Mouse (Mus musculus) natural killer cell, adult 2 months (primary cell): Measurements from ENCODE around the gene Mfap3l.
"Not testable (repeated sequence)": the region's sequence is repeated elsewhere in the genome, so short reads cannot be mapped to it uniquely, and the experiment has no call there.

ENCODE experiments used
- DNase-seq, 2 experiments: peaks; one replicate each; pipeline ENCODE4 v3.0.0; 2022; ENCODE audit warnings: low spot score in 2 of 2

Gene Mfap3l

DNA sequence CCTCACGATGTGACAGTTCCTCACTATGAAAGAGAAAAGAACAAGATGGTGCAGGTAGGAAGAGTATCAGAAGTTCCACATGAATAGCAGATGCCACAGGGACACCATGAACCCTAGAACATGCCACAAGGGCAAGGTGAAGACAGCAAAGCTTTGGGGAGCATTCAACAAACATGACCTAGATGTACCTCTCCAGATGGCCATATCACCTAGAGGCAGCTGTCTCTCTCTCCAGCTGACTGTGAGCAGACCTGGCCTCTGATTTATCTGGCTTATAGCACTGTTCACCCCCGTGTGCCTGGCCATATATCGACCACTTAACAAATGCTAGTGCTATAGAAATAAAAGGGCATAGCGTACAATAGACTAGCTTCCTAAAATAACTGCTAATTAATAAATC lies 17.5 kb downstream of the Mfap3l start:
- DNase-seq = no peak

DNA sequence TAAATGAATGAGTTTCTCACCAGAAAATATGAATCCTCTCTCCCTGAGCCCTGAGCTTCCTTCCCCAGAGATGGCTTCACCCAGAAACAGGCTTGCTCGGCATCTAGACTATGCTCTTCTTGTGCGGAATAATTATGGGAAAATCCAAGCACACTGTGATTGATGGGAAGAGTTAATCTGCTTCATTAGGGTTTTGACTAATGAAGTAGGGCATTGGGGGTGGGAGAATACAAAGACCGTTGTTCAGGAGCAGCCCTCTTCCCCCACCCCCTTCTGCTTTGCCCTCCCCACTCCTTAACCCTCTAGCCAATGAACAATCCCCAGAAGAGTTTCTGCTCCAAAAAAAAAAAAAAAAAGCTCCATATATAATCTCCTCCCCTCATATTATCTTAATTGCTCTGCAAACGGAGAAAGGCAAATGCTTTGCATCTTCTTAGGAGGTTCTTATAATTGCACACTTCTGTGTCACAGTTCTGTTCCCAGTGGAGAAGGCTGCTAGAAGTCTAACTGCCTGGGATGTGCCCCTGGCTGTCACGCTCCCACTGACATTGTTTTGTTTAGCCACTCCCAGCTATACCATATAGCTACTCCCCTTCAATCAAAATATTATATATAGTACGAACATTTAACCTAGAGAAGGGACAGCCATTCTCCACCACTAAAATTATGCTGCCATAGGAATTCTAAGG lies 24.9 kb downstream of the Mfap3l start:
- DNase-seq = no peak

DNA sequence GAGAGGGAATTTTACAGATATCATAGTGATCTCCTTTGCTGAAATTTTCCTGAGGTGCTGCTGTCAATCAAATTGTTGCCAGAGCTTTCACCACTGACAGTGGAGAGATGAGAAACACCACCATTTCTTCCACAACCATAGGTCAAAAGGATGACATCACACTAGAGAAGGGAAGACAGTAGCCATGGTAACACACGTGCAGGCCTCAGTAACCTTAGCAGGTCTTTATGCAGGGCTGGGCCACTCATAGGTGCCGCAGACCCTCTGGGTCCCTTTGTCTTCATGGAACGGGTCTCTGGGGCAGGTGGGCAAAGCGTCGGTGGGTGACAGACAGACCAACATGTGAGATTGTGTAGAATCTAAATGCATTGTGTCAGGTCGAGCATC lies 25.5 kb downstream of the Mfap3l start:
- no peak for DNase-seq

DNA sequence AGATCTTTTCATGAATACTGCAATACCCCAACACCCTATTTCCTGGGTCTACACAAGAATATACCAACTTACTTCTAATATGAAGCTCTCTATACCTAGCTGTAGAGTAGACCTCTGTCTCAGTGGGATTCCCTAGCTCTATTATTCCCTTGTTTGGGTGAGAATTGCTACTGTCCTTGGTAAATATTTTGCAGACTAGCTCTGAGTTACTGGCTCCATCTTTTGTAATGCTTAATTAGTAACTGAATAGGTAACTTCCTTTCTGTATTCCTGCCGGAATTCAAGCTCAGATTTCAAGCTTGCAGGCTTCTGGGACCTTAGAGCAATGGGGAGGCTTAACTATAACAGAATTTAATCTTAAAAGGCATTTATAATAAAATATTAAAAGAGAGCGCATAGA lies 26.1 kb downstream of the Mfap3l start:
- not testable (repeated sequence) for DNase-seq

DNA sequence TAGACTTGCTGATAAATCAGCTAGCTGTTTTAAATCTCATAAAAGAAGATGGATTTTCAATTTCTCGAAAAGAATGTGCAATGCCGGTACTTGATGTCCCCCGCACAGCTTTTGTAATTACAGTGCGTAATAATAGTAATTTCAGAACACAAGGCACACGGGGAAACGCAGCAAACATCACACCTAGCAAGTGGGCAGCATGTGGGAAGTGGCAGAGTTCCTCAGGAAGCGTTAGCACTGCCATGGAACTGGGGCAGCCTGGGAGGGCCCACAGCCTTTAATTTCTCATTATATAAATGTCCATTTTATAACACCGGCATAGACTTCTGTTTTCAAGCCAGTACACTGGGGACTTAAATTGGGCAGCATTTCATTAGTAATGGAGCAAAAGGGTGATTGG lies 27.1 kb downstream of the Mfap3l start:
- DNase-seq = no peak

DNA sequence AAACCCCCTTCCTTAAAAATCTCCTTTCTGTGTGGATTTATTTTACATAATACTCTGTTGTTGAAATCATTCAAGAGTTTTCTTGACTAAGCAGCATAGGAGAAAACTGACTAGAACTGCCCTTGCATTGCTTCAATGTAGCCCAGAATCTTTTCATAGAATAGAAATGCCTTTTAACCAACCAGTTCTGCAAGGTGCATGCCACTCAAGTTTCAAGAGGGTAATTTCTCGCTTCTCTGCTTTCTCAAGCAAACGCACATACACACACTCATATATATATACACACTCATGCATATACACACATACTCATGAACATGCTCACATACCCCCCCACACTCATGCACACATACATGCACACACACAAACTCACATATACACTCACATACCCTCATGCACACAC lies 28.6 kb downstream of the Mfap3l start:
- no peak for DNase-seq

DNA sequence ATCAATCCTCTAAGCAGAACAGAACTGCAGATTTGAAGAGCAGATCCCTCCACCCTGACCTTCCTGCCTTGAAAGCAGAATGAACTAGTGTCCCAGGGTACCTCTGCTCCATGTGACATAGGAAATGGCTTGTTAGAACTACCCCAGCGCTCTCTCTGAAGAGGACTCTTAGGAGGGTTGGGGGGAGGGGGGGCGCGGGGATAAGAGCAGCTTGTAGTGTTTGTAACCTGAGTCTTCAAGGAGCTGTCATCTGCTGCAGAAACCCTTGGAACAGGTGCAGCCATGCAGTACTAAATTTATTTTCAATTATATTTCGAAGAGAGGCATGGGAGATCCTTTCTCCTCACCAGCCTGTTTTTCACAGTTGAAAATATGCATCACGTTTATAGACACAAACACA lies 30.9 kb downstream of the Mfap3l start:
- no peak for DNase-seq

DNA sequence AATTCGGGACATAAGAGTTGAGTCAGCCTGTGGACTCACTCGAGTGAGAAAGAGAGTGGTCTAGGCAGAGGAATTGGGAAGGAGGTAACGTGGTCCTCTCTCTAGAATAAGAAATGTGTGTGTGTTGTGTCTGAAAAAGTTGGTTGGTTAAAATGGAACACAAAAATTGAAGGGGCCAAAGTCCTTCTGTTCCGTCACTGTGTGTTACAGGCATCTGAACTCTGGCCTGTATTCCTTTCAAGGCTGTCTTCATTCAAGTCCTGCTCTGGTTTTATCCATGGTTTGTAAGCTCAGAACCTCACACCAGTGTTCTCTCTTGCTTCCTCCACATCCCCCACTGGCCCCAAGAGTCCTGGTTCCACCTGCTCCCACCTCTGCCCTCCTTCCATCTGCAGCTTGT lies 33.2 kb downstream of the Mfap3l start:
- no peak for DNase-seq

DNA sequence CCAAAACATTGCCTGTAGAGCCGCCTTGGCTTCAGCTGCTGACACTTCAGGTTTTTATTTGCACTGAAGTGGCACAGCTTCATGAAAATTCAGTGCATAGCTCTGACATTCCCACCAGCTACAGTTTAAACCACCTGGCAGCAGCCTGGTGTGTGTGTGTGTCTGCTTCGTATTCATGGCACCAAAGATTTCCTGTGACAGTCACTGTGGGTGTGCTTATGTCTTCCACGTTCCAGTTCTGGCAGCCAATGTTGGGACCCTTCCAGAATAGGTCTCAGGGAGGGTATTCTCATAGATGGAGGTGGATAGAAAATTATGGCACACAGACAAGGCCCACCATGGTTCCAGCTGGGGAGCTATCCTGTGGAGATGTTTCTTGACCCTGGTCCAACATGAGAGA lies 34.2 kb downstream of the Mfap3l start:
- DNase-seq = no peak

DNA sequence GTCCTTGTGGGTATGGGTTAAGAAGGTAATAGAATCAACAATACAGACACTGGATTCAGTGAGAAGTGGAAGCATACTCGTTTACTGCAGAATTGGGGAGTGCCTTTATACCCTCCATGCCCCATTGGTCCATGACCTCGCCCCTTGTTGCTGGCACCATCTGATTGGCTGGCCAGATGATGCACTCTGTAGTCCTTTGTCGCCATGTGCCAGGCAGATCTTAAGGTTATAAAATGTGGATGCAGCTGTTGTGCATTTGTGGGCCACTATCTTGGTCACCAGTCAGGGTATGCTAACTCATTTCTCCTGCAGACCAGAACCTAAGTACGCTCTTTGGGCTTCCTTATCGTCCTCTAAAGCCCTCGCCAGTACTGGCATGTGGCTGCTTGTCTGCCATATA lies 46.0 kb downstream of the Mfap3l start:
- DNase-seq = no peak

DNA sequence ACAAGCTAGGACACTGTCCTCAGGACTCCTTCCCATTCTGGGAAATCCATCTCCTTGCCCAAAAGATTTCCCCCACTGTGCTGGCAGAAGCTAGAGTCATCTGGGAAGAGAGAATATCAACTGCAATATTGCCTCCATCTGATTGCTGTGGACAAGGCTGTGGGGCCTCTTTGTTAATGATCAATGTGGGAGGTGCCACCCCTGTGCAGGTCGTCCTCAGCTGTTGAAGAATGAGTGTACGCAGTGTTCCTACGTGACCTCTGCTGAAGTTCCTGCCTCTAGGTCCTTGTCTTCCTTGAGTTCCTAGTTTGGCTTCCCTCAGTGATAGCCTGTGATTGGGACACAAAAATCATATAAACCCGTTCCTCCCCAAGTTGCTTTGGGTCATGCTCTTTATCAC lies 49.2 kb downstream of the Mfap3l start:
- DNase-seq = no peak

DNA sequence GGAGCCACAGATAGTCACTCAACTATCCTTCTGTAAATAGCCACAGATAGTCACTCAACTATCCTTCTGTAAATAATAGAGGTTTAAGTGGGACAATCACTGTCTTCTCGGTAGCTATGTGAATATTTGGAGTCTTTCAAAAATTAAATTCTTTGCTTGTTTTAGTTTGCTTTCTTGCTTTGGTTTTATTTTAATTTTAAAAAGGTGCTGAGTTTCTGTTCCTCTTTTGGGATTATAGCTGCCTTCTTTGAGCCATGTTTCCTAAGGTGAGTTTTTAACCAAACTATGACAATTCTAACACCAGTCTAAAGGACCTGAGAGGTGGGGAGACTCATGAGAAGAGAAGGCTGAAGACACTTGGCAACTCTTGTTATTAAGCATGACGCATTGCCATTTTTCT lies 49.7 kb downstream of the Mfap3l start:
- DNase-seq = no peak

DNA sequence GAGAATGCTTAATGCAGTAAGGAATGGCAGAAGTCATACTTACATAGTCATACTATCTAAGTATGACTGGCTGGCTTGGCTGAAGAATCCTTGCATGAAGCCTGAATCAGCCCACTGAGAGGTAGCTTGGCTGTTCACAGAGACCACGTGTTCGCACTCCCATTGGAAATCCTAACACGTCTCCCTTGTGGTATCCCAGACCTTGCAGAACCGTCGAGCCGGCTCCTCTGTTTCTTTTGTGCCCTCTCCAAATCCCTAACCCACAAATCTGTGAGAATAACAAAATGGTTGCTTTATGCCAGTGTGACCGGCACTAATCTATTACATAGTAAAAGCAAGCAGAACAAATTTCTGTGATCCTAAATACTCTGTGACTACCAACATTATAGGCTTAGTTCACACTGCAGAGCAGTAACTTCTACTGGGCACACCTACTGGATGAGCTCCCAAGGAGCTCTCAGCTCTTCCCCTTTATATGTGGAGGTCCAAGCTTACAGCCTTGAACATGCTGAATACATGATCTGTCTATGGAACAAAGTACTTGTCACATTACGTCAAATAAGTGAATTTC lies 79.0 kb downstream of the Mfap3l start:
- no peak for DNase-seq

DNA sequence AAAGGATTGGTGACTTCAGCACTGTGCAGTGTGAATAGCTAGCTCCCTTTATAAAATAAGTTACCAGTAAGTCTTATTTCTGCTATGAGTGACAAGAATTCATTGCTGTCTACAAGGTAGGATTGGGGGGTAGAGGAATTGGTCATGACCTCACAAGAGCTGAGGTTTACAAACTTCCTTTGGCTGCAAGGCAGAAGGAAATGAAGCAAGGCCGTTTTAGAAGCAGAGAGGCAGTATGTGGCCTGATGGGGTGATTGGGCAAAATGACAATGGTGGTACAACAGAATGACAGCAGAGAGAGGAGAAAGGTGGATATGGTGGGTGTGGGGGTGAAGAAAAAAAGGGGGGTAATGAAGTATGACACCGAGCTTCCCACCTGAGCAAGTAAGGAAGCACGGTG lies 82.1 kb downstream of the Mfap3l start:
- no peak for DNase-seq

DNA sequence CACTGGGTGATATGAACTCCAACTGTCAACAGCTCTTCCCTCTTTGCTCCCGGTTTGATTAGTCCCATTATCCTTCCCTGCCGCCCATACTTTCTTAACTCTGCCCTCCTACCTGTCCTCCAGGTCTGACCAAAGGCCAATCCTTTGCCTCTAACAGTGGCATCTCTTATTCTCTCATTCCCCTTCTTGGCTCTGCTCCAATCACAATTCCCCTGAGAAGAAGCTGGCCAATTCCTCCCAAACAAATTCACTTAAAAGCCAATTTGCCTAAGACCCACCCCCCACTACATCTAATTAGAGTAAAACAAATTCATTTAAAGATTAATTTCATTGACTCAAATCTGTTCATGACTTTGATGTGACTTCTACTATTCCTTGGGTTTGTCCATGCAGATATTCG lies 86.1 kb downstream of the Mfap3l start:
- DNase-seq = no peak
